Mouse (Mus musculus) forebrain, embryonic 11.5 days (tissue): ENCODE data around the gene Adora2b. TPM values are rescaled to one million over a fixed set of nuclear protein-coding genes. Genes with fewer than 3 reads are reported as not detected.

Experiments
- ATAC-seq: fragments of 200-750 bp; cut with Nextera tagmentation; replicated peaks from 2 replicates; pipeline ENCODE4 v1.8.0; 2017; ENCODE audit warnings: moderate TSS enrichment; ENCODE audit not compliant: low FRiP score
- DNase-seq: peaks from one replicate; pipeline ENCODE4 v3.0.0-alpha.2; 2017; ENCODE audit warnings: low spot score
- H3K27ac ChIP-seq: fragments of 300-500 bp; sonication (generic); 2 replicates; pipeline ENCODE4 v1.5.1; 2014; ENCODE audit warnings: low read depth, low read length
- H3K27me3 ChIP-seq: fragments of 300-500 bp; sonication (generic); 2 replicates; pipeline ENCODE4 v1.6.1; 2014; ENCODE audit warnings: mild to moderate bottlenecking, low read length, mixed read lengths; ENCODE audit not compliant: control insufficient read depth, insufficient read depth
- H3K36me3 ChIP-seq: fragments of 300-500 bp; sonication (generic); 2 replicates; pipeline ENCODE4 v1.6.1; 2014; ENCODE audit warnings: mild to moderate bottlenecking, low read length, moderate library complexity, mixed read lengths; ENCODE audit not compliant: control insufficient read depth, insufficient read depth
- H3K4me1 ChIP-seq: fragments of 300-500 bp; sonication (generic); replicated peaks from 2 replicates; pipeline ENCODE4 v1.6.1; 2014; ENCODE audit warnings: low read length, mixed read lengths; ENCODE audit not compliant: control insufficient read depth, insufficient read depth
- H3K4me2 ChIP-seq: fragments of 300-500 bp; sonication (generic); 2 replicates; pipeline ENCODE4 v1.6.1; 2014; ENCODE audit warnings: low read depth, mild to moderate bottlenecking, low read length, moderate library complexity, mixed read lengths; ENCODE audit not compliant: severe bottlenecking
- H3K4me3 ChIP-seq: fragments of 300-500 bp; sonication (generic); 2 replicates; pipeline ENCODE4 v1.5.1; 2014; ENCODE audit warnings: low read depth, low read length
- H3K9ac ChIP-seq: fragments of 300-500 bp; sonication (generic); 2 replicates; pipeline ENCODE4 v1.6.1; 2014; ENCODE audit warnings: low read length
- H3K9me3 ChIP-seq: fragments of 300-500 bp; sonication (generic); 2 replicates; pipeline ENCODE4 v1.6.1; 2016; ENCODE audit warnings: low read length, mixed read lengths; ENCODE audit not compliant: control insufficient read depth
- WGBS: fragments of 180-500 bp; shearing (Covaris S2); extraction: QIAGEN DNeasy Blood & Tissue Kit; methylation state at CpG from one replicate; pipeline ENCODE4 v1.1.7; 2014; 5-methylcytosine and 5-hydroxymethylcytosine counted together
- polyA plus RNA-seq: library from polyadenylated mRNA; unstranded; fragments of >200 nt; fragmentation: Nextera tagmentation; extraction: Ambion mirVana; gene quantifications from 2 replicates; pipeline ENCODE4 v1.2.1, GENCODE M21; 2014

Gene Adora2b
- polyA plus RNA-seq, 1 experiment from 2014 or later: 2.7 TPM

DNA sequence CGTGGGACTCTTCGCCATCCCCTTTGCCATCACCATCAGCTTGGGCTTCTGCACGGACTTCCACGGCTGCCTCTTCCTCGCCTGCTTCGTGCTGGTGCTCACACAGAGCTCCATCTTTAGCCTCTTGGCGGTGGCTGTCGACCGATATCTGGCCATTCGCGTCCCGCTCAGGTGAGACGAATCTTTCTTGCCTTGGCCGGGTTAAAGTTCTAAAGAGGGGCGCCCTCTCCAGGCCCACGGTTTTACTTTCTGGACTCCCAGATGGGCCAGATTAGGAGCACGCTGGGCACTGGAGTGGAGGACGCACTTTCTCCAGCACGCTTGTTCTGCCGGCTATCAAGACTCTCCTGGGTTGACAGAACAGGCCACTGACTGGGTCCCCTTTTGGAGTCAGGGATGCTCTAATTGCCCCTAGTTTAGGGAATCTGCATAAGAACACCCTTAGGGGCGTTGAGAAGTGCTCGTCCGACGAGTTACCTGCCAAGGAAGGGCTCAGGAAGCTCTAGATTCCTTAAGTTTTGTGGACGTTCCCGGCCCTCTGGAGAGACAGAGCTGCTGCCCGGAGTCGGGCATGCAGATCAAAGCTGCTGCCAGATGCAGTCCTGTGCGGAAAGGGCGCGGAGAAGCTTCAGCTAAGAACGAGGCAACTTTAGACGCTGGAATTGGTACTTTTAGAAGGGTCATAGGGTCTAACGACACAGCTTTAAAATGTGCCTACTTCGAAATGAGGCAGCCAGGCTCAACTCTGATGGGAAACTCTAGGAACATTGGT lies 668 bp downstream of the Adora2b start:
- 0 out of 2 replicates have a peak, but pooled peaks have one; percentile 18 for ATAC-seq

DNA sequence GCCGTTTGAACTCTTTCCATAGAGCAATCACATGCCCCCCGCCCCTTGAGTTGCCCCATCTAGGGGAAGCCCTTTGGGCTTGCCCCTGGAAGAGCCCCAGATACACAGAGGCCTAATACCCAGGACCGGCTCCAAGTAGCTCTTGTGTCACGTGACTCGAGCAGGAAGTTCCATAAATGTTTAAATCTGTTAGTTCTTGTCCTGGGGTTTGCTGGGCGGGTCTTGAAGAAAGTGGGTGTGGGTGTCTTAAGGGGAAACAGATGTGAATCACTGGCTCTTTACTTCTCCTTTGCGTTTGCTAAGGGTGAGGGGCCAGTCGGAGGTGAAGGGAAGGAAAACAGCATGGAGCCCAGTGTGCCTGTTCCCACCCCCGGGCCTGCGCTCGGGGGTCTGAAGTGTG lies 2.3 kb downstream of the Adora2b start:
- Histone ChIP-seq H3K27me3 (peaks cover 19% of the 10 kb centered on the region), H3K36me3 (no peaks in the 10 kb centered on the region), H3K4me2 (0 out of 2 replicates have a peak overlapping the region, but pooled peaks have one; percentile 8), H3K4me3 (no peak overlapping the region), H3K9me3 (no peaks in the 10 kb centered on the region; the same call in 1 of the 2 replicates), H3K27ac (no peak overlapping the region), H3K4me1 (peaks cover 10% of the 10 kb centered on the region; the same call in 1 of the 2 replicates), H3K9ac (no peak overlapping the region)
- DNase-seq (no peak), ATAC-seq (no peak)
- 72% methylated on average over 11 of the region's 11 CpGs for WGBS

More for the DNA sequence above, 668 bp downstream of the Adora2b start:
- DNase-seq: peak; percentile 69
- H3K4me3 ChIP-seq: peak overlapping the region; percentile 47
- no peaks in the 10 kb centered on the region for H3K36me3 ChIP-seq
- peak overlapping the region; percentile 98 for H3K4me2 ChIP-seq
- no peaks in the 10 kb centered on the region; the same call in 1 of the 2 replicates for H3K9me3 ChIP-seq
- H3K27me3 ChIP-seq: peaks cover 19% of the 10 kb centered on the region
- H3K9ac ChIP-seq: peak overlapping the region; percentile 49
- 4% methylated on average over 35 of the region's 35 CpGs for WGBS
- no peak overlapping the region for H3K27ac ChIP-seq
- H3K4me1 ChIP-seq: peaks cover 10% of the 10 kb centered on the region; the same call in 1 of the 2 replicates

DNA sequence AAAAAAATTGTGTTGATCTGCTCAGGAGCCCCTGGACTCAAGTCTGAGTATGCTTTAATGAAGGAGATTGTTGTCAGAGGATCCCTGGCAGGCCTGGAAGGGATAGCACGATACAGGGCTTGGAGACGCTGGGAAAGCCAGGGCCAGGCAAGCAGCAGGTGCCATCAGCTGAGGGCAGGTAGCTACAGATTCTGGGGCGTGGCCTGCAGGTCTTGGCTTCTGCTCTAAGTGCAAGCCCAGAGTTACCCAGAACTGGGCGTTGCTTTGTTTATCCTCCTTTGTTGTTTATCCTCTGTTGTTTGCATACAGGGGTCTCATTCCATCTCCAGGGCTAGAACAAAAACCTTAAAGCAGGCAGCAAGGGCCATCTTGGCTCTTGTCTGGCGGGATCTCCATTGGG lies 4.6 kb downstream of the Adora2b start:
- Histone ChIP-seq H3K9ac (no peak overlapping the region), H3K4me2 (no peak overlapping the region), H3K9me3 (no peaks in the 10 kb centered on the region), H3K27me3 (peaks cover 17% of the 10 kb centered on the region), H3K36me3 (no peaks in the 10 kb centered on the region), H3K27ac (no peak overlapping the region), H3K4me1 (peaks cover 9% of the 10 kb centered on the region; the same call in 1 of the 2 replicates), H3K4me3 (no peak overlapping the region)
- DNase-seq (no peak), ATAC-seq (no peak)
- WGBS: 82% methylated on average over 5 of the region's 5 CpGs

DNA sequence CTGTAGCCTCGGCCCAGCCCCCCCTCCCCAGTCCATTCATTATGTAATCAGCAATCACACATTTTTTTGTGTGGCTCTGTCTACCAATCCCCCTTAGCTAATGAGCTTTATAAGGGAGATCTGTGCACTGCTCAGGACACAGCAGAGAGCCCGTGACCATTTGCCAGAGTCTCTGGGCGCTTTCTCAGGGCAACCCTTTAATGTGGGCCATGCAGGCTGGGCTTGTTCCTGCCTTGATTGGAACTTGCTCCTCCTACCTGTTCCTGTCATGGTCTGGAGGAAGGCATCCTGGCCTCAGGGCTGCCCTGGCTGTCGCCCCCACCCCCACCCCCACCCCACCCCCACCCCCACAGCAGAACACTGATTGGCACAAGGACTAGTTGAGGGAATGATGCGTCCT lies 10.4 kb downstream of the Adora2b start:
- ATAC-seq (no peak), DNase-seq (no peak)
- Histone ChIP-seq H3K4me2 (no peak overlapping the region), H3K36me3 (no peaks in the 10 kb centered on the region), H3K27me3 (no peaks in the 10 kb centered on the region; the same call in 1 of the 2 replicates), H3K9me3 (no peaks in the 10 kb centered on the region), H3K9ac (no peak overlapping the region), H3K4me3 (no peak overlapping the region), H3K4me1 (no peaks in the 10 kb centered on the region), H3K27ac (no peak overlapping the region)
- WGBS: 55% methylated on average over 5 of the region's 5 CpGs

DNA sequence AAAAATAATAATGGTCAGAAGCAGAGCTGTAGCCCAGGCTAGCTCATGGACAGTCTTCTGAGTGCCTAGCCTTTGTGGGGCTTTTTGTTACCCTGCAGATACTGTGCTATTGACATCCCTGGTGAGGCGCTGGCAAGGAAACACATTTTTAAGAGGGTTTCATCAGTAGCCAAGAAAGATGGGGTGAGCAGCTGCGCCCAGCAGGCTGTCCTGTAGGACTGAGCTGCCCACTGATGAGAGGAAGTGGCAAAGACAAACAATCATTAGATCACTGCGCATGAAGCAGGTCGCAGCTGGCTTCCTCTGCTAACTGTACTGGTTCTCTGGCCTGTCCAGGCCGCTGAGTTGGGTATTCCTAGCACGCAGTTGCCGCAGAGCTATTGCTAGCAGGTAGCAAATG lies 14.8 kb downstream of the Adora2b start:
- Histone ChIP-seq H3K4me3 (no peak overlapping the region), H3K36me3 (no peaks in the 10 kb centered on the region), H3K27ac (no peak overlapping the region), H3K27me3 (no peaks in the 10 kb centered on the region; the same call in 1 of the 2 replicates), H3K9me3 (no peaks in the 10 kb centered on the region), H3K4me1 (peaks cover 5% of the 10 kb centered on the region), H3K9ac (no peak overlapping the region), H3K4me2 (no peak overlapping the region)
- DNase-seq: no peak
- no peak for ATAC-seq
- 85% methylated on average over 7 of the region's 7 CpGs for WGBS

DNA sequence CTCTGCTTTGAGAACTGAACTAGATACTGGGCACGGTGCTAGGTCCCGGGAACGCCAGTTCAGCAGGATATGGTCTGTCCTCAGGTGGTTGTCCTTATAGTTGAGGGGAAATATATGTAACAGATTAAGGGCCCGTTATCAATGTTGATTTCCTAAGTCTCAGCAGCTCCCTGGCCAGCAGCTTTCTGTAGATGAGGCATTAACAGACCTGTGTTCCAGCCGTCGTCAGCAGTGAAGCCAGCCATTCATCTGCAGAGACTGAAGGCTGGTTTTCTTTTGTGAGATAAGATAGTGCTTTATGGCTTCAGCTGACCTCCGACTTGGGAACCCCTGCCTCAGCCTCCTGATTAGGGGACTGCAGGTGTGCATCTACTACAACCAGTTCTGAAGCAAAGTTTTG lies 15.2 kb downstream of the Adora2b start:
- Histone ChIP-seq H3K4me1 (peaks cover 5% of the 10 kb centered on the region), H3K27ac (no peak overlapping the region), H3K4me3 (no peak overlapping the region), H3K4me2 (no peak overlapping the region), H3K9ac (no peak overlapping the region), H3K27me3 (no peaks in the 10 kb centered on the region; the same call in 1 of the 2 replicates), H3K36me3 (no peaks in the 10 kb centered on the region), H3K9me3 (no peaks in the 10 kb centered on the region)
- WGBS: 77% methylated on average over 7 of the region's 7 CpGs
- DNase-seq: no peak
- ATAC-seq: no peak

DNA sequence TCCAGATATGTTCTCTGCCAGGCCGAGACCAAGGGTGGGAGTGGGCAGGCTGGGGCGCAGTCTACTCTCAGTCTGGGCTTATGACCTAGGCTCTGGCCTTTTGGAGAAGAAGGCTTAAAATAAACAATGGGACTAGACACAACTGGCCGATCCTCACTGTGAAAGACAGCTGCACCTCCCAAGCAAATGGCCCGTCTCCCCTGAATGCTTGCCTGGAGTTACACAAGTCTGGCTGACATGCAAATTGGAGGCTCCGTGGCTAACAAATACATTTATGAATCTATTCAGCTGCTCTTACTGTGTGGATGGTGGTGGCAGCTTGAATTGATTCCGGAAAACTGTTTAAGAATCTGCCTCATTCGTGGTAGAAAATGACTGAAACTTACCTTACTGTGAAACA lies 16.9 kb downstream of the Adora2b start:
- no peak for ATAC-seq
- Histone ChIP-seq H3K4me3 (no peak overlapping the region), H3K4me1 (peaks cover 5% of the 10 kb centered on the region), H3K27ac (no peak overlapping the region), H3K9ac (no peak overlapping the region), H3K27me3 (no peaks in the 10 kb centered on the region; the same call in 1 of the 2 replicates), H3K9me3 (no peaks in the 10 kb centered on the region), H3K4me2 (no peak overlapping the region), H3K36me3 (no peaks in the 10 kb centered on the region)
- 80% methylated on average over 7 of the region's 7 CpGs for WGBS
- no peak for DNase-seq

DNA sequence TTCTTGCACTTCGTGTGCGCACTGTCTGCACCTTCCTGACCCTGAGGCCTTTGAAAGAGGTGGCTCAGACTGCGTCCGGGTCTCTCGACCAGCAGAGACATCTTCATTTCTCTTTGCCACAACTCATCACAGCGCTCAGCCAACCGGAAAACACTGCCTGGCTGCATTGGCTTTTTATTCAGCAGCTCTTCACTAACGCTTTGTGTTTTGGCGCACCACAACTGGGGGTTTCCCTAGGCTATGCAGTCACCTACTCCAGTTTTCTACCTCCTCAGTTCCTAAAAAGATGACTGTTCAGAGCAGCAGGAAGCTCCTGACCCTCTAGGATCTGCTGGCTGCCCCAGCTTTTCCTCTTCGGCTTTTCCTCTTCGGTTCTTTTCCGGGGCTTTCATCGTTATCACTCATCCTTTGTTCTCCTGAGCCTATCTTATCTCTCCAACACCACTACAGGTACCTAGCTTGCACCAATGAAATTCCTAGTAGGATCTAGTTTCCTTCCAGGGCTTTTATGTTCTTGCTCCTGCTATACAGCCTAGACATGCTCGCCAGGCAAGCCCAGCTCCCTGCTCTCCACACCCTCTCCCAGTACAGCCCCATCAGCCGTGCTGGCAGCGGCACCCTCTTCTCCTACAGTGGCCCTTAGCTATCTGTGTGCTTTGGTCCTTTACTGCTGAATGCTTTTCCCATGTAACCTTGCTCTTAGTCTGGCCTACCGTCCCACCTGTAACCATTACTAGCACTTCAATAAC lies 17.9 kb downstream of the Adora2b start:
- Histone ChIP-seq H3K4me1 (peaks cover 5% of the 10 kb centered on the region), H3K9me3 (no peaks in the 10 kb centered on the region), H3K36me3 (no peaks in the 10 kb centered on the region), H3K4me2 (no peak overlapping the region; the same call in 1 of the 2 replicates), H3K27ac (no peak overlapping the region), H3K27me3 (no peaks in the 10 kb centered on the region; the same call in 1 of the 2 replicates), H3K4me3 (no peak overlapping the region), H3K9ac (peak overlapping the region; percentile 20; the same call in 1 of the 2 replicates)
- no peak for ATAC-seq
- WGBS: 51% methylated on average over 17 of the region's 17 CpGs
- no peak for DNase-seq
